Mouse (Mus musculus) embryo, embryonic 10 days (tissue): ENCODE measurements around the gene Hexim2.
A peak's percentile ranks its signal among the peaks of the same experiment; 100 is the strongest.

Experiments
- DNase-seq: peaks from one replicate; pipeline ENCODE4 v3.0.0-alpha.2; 2015; ENCODE audit warnings: low spot score

Gene Hexim2

GRCm38 (mm10) chr11:103131701-103132575 is at the start of gene Hexim2:
Hexim2 (plus strand) TSS chr11:103132429.
- DNase-seq: peak; percentile 60

GRCm38 (mm10) chr11:103093306-103093705 is 38.9 kb upstream of the Hexim2 start:
- no peak for DNase-seq

GRCm38 (mm10) chr11:103093862-103094833 is 38.1 kb upstream of the Hexim2 start:
- DNase-seq: no peak

GRCm38 (mm10) chr11:103095107-103095670 is 37.0 kb upstream of the Hexim2 start:
- no peak for DNase-seq

GRCm38 (mm10) chr11:103095801-103096200 is 36.4 kb upstream of the Hexim2 start:
- no peak for DNase-seq

- peak; percentile 51 for DNase-seq
Observed at GRCm38 (mm10) chr11:103096979-103097894, 35.0 kb upstream of the Hexim2 start.

- DNase-seq: no peak
Observed at GRCm38 (mm10) chr11:103098531-103099190, 33.6 kb upstream of the Hexim2 start.

- no peak for DNase-seq
Observed at GRCm38 (mm10) chr11:103099352-103099940, 32.8 kb upstream of the Hexim2 start.

GRCm38 (mm10) chr11:103100361-103100760 is 31.9 kb upstream of the Hexim2 start:
- no peak for DNase-seq

- DNase-seq: peak; percentile 90
Observed at GRCm38 (mm10) chr11:103101481-103101865, 30.8 kb upstream of the Hexim2 start, which contains the start of the genes Plcd3 and Acbd4. Plcd3 (minus strand) TSS chr11:103101658. Acbd4 (plus strand) TSS chr11:103101682.

GRCm38 (mm10) chr11:103101866-103102501 is 30.2 kb upstream of the Hexim2 start:
- DNase-seq: peak; percentile 58

- peak; percentile 95 for DNase-seq
Observed at GRCm38 (mm10) chr11:103102725-103103349, 29.4 kb upstream of the Hexim2 start.

GRCm38 (mm10) chr11:103103621-103104020 is 28.6 kb upstream of the Hexim2 start:
- DNase-seq: no peak

GRCm38 (mm10) chr11:103104469-103104868 is 27.8 kb upstream of the Hexim2 start:
- DNase-seq: no peak

- DNase-seq: no peak
Observed at GRCm38 (mm10) chr11:103105180-103105725, 27.0 kb upstream of the Hexim2 start.

GRCm38 (mm10) chr11:103105810-103106209 is 26.4 kb upstream of the Hexim2 start:
- no peak for DNase-seq

GRCm38 (mm10) chr11:103106386-103106785 is 25.8 kb upstream of the Hexim2 start:
- no peak for DNase-seq

- peak; percentile 8 for DNase-seq
Observed at GRCm38 (mm10) chr11:103111301-103111700, 20.9 kb upstream of the Hexim2 start.
